Mouse (Mus musculus) small intestine, adult 2 months (tissue): ENCODE results near the gene Itprid2.

ENCODE experiments used
- CTCF ChIP-seq: fragments of 200-500 bp; IDR thresholded peaks from 2 replicates; pipeline ENCODE4 v1.5.1; 2012; ENCODE audit warnings: low read depth, mild to moderate bottlenecking, control low read depth, inconsistent platforms, low read length, moderate library complexity, mixed read lengths; ENCODE audit not compliant: insufficient replicate concordance, insufficient read length; ENCODE audit errors: extremely low read depth
- POLR2A ChIP-seq: fragments of 200-500 bp; IDR thresholded peaks from 2 replicates; pipeline ENCODE4 v1.6.1; 2012; ENCODE audit warnings: low read depth, mild to moderate bottlenecking, control low read depth, inconsistent platforms, low read length, moderate library complexity

GRCm38 (mm10) chr2:79606033-79606432, 29.1 kb upstream of the Itprid2 start:
- no peak for TF ChIP-seq CTCF
- TF ChIP-seq POLR2A, result no peak
